Mouse (Mus musculus) lung, postnatal 0 days (tissue): ENCODE data around the gene Gm28053.
A peak's percentile ranks its signal among the peaks of the same experiment; 100 is the strongest.

Experiments used
- CTCF ChIP-seq: IDR thresholded peaks from 2 replicates; pipeline ENCODE4 v1.5.1; 2016; ENCODE audit warnings: antibody characterized with exemption, mild to moderate bottlenecking
- EP300 ChIP-seq: IDR thresholded peaks from 2 replicates; pipeline ENCODE4 v1.6.1; 2016; ENCODE audit warnings: antibody characterized with exemption, mild to moderate bottlenecking, control low read depth

GRCm38 (mm10) chr6:48700251-48701075 is 17.9 kb upstream of the Gm28053 start:
- TF ChIP-seq CTCF = no peak
- TF ChIP-seq EP300 = peak; percentile 99
